Mouse (Mus musculus) C2C12 (cell line): ENCODE data around the gene Olfr190. TPM values are rescaled to one million over a fixed set of nuclear protein-coding genes. Genes with fewer than 3 reads are reported as not detected.

Experiments used
- H3K27me3 ChIP-seq: one replicate; pipeline ENCODE4 v1.6.1; 2011; ENCODE audit not compliant: control insufficient read depth, insufficient read depth, insufficient read length
- H3K36me3 ChIP-seq: one replicate; pipeline ENCODE4 v1.6.1; 2011; ENCODE audit not compliant: control insufficient read depth, insufficient read depth
- H3K4me3 ChIP-seq: one replicate; pipeline ENCODE4 v1.5.1; 2011; ENCODE audit warnings: mild to moderate bottlenecking, control low read depth; ENCODE audit not compliant: poor library complexity, insufficient read depth, severe bottlenecking
- H3K79me2 ChIP-seq: one replicate; pipeline ENCODE4 v1.6.1; 2011; ENCODE audit not compliant: control insufficient read depth, insufficient read depth
- H3K79me3 ChIP-seq: one replicate; pipeline ENCODE4 v1.6.1; 2011; ENCODE audit warnings: low read depth, control low read depth
- H3ac ChIP-seq: one replicate; pipeline ENCODE3; 2011; ENCODE audit warnings: low read depth; ENCODE audit not compliant: control insufficient read depth, insufficient read length
- CEBPB ChIP-seq: IDR thresholded peaks from one replicate; pipeline ENCODE4 v1.6.1; 2011; ENCODE audit warnings: low read depth, mild to moderate bottlenecking, control low read depth, moderate library complexity
- CTCF ChIP-seq: IDR thresholded peaks from one replicate; pipeline ENCODE4 v1.5.1; 2011; ENCODE audit not compliant: control insufficient read depth, insufficient read depth, insufficient read length
- FOSL1 ChIP-seq: IDR thresholded peaks from one replicate; pipeline ENCODE4 v1.8.0; 2011; ENCODE audit warnings: mild to moderate bottlenecking, low read length; ENCODE audit not compliant: poor library complexity, insufficient read depth, severe bottlenecking
- MAX ChIP-seq: IDR thresholded peaks from one replicate; pipeline ENCODE4 v1.6.1; 2011; ENCODE audit warnings: mild to moderate bottlenecking, control low read depth
- MYOD1 ChIP-seq: IDR thresholded peaks from one replicate; pipeline ENCODE4 v1.6.1; 2011; ENCODE audit warnings: low read depth; ENCODE audit not compliant: control insufficient read depth, insufficient read length
- MYOG ChIP-seq: IDR thresholded peaks from one replicate; pipeline ENCODE4 v1.6.1; 2011; ENCODE audit not compliant: control insufficient read depth, insufficient read length; ENCODE audit errors: extremely low read depth
- USF1 ChIP-seq: IDR thresholded peaks from one replicate; pipeline ENCODE4 v1.6.1; 2011; ENCODE audit warnings: low read depth, mild to moderate bottlenecking, control low read depth, moderate library complexity
- polyA plus RNA-seq: library from polyadenylated mRNA; unstranded; fragments of >200 nt; fragmentation: generic; extraction: Trizol; gene quantifications from one replicate; pipeline ENCODE4 v1.2.1, GENCODE M21; 2012; ENCODE audit warnings: missing spikeins

Olfr190 gene
- polyA plus RNA-seq, 1 experiment: not detected

DNA sequence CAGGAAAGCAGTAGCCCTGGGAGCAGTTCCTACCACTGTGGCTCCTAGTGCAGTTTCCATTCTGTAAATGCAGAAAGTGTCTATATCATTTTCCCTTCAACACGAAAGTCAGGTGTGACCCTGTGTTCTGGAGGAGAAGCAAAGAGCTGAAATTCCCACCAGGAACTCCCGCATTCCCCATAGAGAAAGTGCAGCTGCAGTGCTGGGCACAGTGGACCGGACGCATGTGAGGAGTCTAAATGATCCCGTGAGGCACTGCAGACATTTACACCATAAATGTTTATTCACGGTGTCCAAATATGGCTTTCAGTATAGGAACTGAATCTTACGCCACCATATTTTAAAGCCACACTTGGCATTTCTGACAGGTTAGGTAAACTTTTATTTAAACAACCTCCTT is 38.1 kb downstream of the Olfr190 start, which contains the start of gene Olfr187:
TSS of gene Olfr187 (minus strand) at position 58 of the 400 bp plus-strand sequence.
- Histone ChIP-seq H3K79me3 (no peaks in the 10 kb centered on the region), H3K36me3 (no peaks in the 10 kb centered on the region), H3ac (no peak within 1 kb of the TSS), H3K4me3 (no peak within 1 kb of the TSS), H3K79me2 (no peaks in the 10 kb centered on the region), H3K27me3 (no peaks in the 10 kb centered on the region)
- TF ChIP-seq USF1 (no peak), CTCF (no peak), MAX (no peak), MYOD1 (no peak), MYOG (no peak), CEBPB (no peak), FOSL1 (no peak)

DNA sequence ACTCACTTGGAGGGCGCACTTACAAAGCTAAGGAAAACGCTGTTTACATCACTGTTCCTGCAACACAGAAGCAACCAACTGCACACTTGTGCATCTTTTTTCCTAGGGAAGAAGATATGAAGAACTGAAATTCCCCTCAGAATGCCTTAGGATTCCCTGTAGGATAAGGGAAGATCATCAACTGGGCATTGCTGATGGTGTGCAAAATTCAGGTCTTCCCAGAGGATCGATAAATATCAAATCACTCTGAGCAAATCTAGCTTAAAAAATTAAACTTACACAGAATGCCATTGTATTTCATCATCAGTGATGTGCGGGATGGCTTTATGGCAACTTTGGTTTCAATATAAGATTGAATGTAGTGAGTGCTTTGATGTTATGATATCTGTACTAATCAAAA is 47.6 kb downstream of the Olfr190 start, which contains the start of gene Olfr186:
TSS of gene Olfr186 (minus strand) at position 101 of the 400 bp plus-strand sequence.
- H3ac ChIP-seq: no peak within 1 kb of the TSS
- H3K27me3 ChIP-seq: no peaks in the 10 kb centered on the region
- H3K79me3 ChIP-seq: no peaks in the 10 kb centered on the region
- TF ChIP-seq MYOD1: no peak
- no peak for TF ChIP-seq CTCF
- TF ChIP-seq FOSL1: no peak
- no peak for TF ChIP-seq USF1
- H3K79me2 ChIP-seq: no peaks in the 10 kb centered on the region
- no peaks in the 10 kb centered on the region for H3K36me3 ChIP-seq
- no peak within 1 kb of the TSS for H3K4me3 ChIP-seq

Other genes starting within 250 kb of the Olfr190 start
- gene Olfr177, start 203.2 kb downstream of the Olfr190 start, polyA plus RNA-seq: not detected
- gene Olfr178, start 185.9 kb downstream of the Olfr190 start, polyA plus RNA-seq: not detected
- gene Olfr181, start 149.2 kb downstream of the Olfr190 start, polyA plus RNA-seq: not detected
- not detected for gene Olfr180, start 148.6 kb downstream of the Olfr190 start, polyA plus RNA-seq
- gene Olfr183, start 82.6 kb downstream of the Olfr190 start, polyA plus RNA-seq: not detected
- gene Olfr186, start 47.7 kb downstream of the Olfr190 start, polyA plus RNA-seq: not detected
- gene Olfr187, start 38.2 kb downstream of the Olfr190 start, polyA plus RNA-seq: not detected
- not detected for gene Olfr191, start 11.8 kb upstream of the Olfr190 start, polyA plus RNA-seq
- gene Olfr193, start 33.9 kb upstream of the Olfr190 start, polyA plus RNA-seq: not detected
- gene Olfr194, start 43.1 kb upstream of the Olfr190 start, polyA plus RNA-seq: not detected
- gene Olfr195, start 69.0 kb upstream of the Olfr190 start, polyA plus RNA-seq: not detected
- gene Olfr196, start 92.4 kb upstream of the Olfr190 start, polyA plus RNA-seq: not detected
- gene Olfr198, start 125.5 kb upstream of the Olfr190 start, polyA plus RNA-seq: not detected
- not detected for gene Olfr199, start 141.8 kb upstream of the Olfr190 start, polyA plus RNA-seq
- not detected for gene Olfr201, start 194.6 kb upstream of the Olfr190 start, polyA plus RNA-seq
- not detected for gene Olfr202, start 208.8 kb upstream of the Olfr190 start, polyA plus RNA-seq
- not detected for gene Olfr203, start 220.9 kb upstream of the Olfr190 start, polyA plus RNA-seq
- gene Olfr204, start 240.2 kb upstream of the Olfr190 start, polyA plus RNA-seq: not detected